Comparison of ENCODE assay signal across 13 mouse cellular contexts in the genomic region with DNA sequence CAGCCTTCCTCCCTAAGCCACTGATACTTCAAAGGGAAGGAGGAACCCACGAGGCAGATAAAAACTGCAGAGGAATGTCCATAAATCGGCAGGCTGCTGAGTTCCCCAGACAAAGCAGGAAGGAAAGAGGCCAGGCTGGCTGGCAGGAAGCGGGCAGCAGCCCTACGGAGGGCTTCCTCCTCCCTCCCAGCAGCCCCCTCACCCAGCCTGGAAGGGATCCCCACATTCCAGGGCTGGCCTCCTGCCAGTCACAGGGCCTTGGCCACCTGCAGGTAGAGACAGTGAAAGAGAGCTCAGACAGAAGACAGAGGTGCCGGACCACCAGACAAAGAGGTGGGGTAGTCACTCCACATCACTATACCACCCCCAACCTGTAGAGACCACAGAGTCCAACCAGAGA. TPM values are rescaled to one million over a fixed set of nuclear protein-coding genes. Genes with fewer than 3 reads are reported as not detected.
A peak's percentile ranks its signal among the peaks of the same experiment; 100 is the strongest.
DNase-seq lines count a peak whose midpoint lies in the region; ATAC-seq lines count a peak whose summit lies in the region.
"Had no signal": no experiment of that assay in that cellular context is flagged by ENCODE, and none has a peak within 500 bp of the region (broad histone marks: within the 10 kb centered on the region; RNA-seq: fewer than 3 reads in every experiment).

No protein-coding gene starts in this region.

- ATAC-seq in lung, embryonic 15.5 days (ENCODE audit: borderline replicate concordance, extremely low read depth, low FRiP score, low TSS enrichment): no peak
- no peak for ATAC-seq in hindbrain, embryonic 15.5 days (ENCODE audit: low FRiP score, low read depth)
- no peak for ATAC-seq in midbrain, embryonic 15.5 days (replicated peaks)

- no peaks in the 10 kb centered on the region for H3K36me3 ChIP-seq in lung, embryonic 15.5 days
- H3K36me3 ChIP-seq in hindbrain, embryonic 15.5 days: no peaks in the 10 kb centered on the region
- no peaks in the 10 kb centered on the region for H3K36me3 ChIP-seq in midbrain, embryonic 15.5 days (replicated peaks)
- H3K36me3 ChIP-seq: liver, embryonic 15.5 days had no signal

- peak; percentile 40 to 50 for DNase-seq in cerebellum, postnatal 14 days
- DNase-seq in cerebellum, postnatal 4 days (ENCODE audit: low spot score in 2 of 2): no peak
- DNase-seq in lung, postnatal 10 days: no peak
- no peak for DNase-seq in left cerebral cortex, postnatal 14 days (ENCODE audit: low spot score in 2 of 2)
- DNase-seq in urinary bladder, adult 18-20 months (ENCODE audit: low spot score in 2 of 2): no peak
- DNase-seq: kidney, adult 18-20 months; right cerebral cortex, postnatal 4 days had no signal

- WGBS in lung, embryonic 15.5 days: 34% methylated on average over 5 of the region's 5 CpGs
- WGBS in hindbrain, embryonic 15.5 days: 30% methylated on average over 5 of the region's 5 CpGs
- WGBS in midbrain, embryonic 15.5 days: 46% methylated on average over 5 of the region's 5 CpGs

- H3K9me3 ChIP-seq in lung, embryonic 15.5 days: no peaks in the 10 kb centered on the region
- no peaks in the 10 kb centered on the region for H3K9me3 ChIP-seq in hindbrain, embryonic 15.5 days
- no peaks in the 10 kb centered on the region for H3K9me3 ChIP-seq in midbrain, embryonic 15.5 days
- H3K9me3 ChIP-seq: embryonic facial prominence, embryonic 15.5 days; liver, embryonic 15.5 days had no signal

- H3K4me3 ChIP-seq in lung, embryonic 15.5 days: no peak overlapping the region
- H3K4me3 ChIP-seq in hindbrain, embryonic 15.5 days: no peak overlapping the region
- no peak overlapping the region for H3K4me3 ChIP-seq in midbrain, embryonic 15.5 days
- H3K4me3 ChIP-seq: embryonic facial prominence, embryonic 15.5 days; liver, embryonic 15.5 days; myocyte had no signal

- H3K4me2 ChIP-seq in lung, embryonic 15.5 days: no peak overlapping the region
- H3K4me2 ChIP-seq in hindbrain, embryonic 15.5 days: no peak overlapping the region
- H3K4me2 ChIP-seq in midbrain, embryonic 15.5 days: no peak overlapping the region
- H3K4me2 ChIP-seq: embryonic facial prominence, embryonic 15.5 days; liver, embryonic 15.5 days had no signal

- H3K27ac ChIP-seq in lung, embryonic 15.5 days: peak overlapping the region; percentile 55
- peak overlapping the region; percentile 56; the same call in 1 of the 2 replicates for H3K27ac ChIP-seq in hindbrain, embryonic 15.5 days (replicated peaks)
- H3K27ac ChIP-seq in midbrain, embryonic 15.5 days: 0 out of 2 replicates have a peak overlapping the region, but pooled peaks have one; percentile 6
- H3K27ac ChIP-seq: liver, embryonic 15.5 days had no signal

- peaks cover 39% of the 10 kb centered on the region for H3K4me1 ChIP-seq in lung, embryonic 15.5 days
- peaks cover 70% of the 10 kb centered on the region for H3K4me1 ChIP-seq in hindbrain, embryonic 15.5 days (replicated peaks)
- H3K4me1 ChIP-seq in midbrain, embryonic 15.5 days: peaks cover 47% of the 10 kb centered on the region

- no peaks in the 10 kb centered on the region for H3K27me3 ChIP-seq in lung, embryonic 15.5 days
- H3K27me3 ChIP-seq in hindbrain, embryonic 15.5 days: no peaks in the 10 kb centered on the region
- no peaks in the 10 kb centered on the region for H3K27me3 ChIP-seq in midbrain, embryonic 15.5 days (replicated peaks)
- H3K27me3 ChIP-seq: embryonic facial prominence, embryonic 15.5 days; liver, embryonic 15.5 days had no signal

- intact Hi-C loops in left cerebral cortex, postnatal 14 days (cut with DNase I): no loop called here

- H3K9ac ChIP-seq in lung, embryonic 15.5 days: no peak overlapping the region
- no peak overlapping the region for H3K9ac ChIP-seq in hindbrain, embryonic 15.5 days
- no peak overlapping the region for H3K9ac ChIP-seq in midbrain, embryonic 15.5 days
- H3K9ac ChIP-seq: embryonic facial prominence, embryonic 15.5 days; liver, embryonic 15.5 days had no signal

RNA-seq across cellular contexts. Expression of gene Ccnk, which starts 32.7 kb away (rescaled TPM):
- polyA plus RNA-seq in lung, embryonic 15.5 days (2015; fragmentation: Nextera tagmentation; extraction: Ambion mirVana): 3.0 and 3.3 TPM in 2 replicates
- 2.8 and 3.1 TPM in 2 replicates for polyA plus RNA-seq in hindbrain, embryonic 15.5 days (2015; fragmentation: Nextera tagmentation; extraction: Ambion mirVana)
- 2.4 and 3.7 TPM in 2 replicates for polyA plus RNA-seq in midbrain, embryonic 15.5 days (2015; fragmentation: Nextera tagmentation; extraction: Ambion mirVana)
- total RNA-seq in left cerebral cortex, postnatal 14 days (2021): 10 to 100 TPM; 32.4 TPM

RNA-seq across cellular contexts. Expression of gene Setd3, which starts 33.0 kb away (rescaled TPM):
- 84.3 and 87.2 TPM in 2 replicates for polyA plus RNA-seq in lung, embryonic 15.5 days (2015; fragmentation: Nextera tagmentation; extraction: Ambion mirVana)
- 95.6 and 95.9 TPM in 2 replicates for polyA plus RNA-seq in hindbrain, embryonic 15.5 days (2015; fragmentation: Nextera tagmentation; extraction: Ambion mirVana)
- 88.0 and 95.0 TPM in 2 replicates for polyA plus RNA-seq in midbrain, embryonic 15.5 days (2015; fragmentation: Nextera tagmentation; extraction: Ambion mirVana)
- 100 to 1,000 TPM; 123 to 127 TPM for total RNA-seq in left cerebral cortex, postnatal 14 days (2021)

Comparison
In these comparisons a context has a peak if more than half of its experiments do, and no peak if none do; other contexts are left out.
1. DNase-seq: peak in cerebellum, postnatal 14 days (2 of 2); none in cerebellum, postnatal 4 days (0 of 2), lung, postnatal 10 days (single experiment), left cerebral cortex, postnatal 14 days (0 of 2) and urinary bladder, adult 18-20 months (0 of 2).
2. H3K27ac ChIP-seq: peak in every context shown above with its lines; median percentile 56 in hindbrain, embryonic 15.5 days; 55 in lung, embryonic 15.5 days; 6 in midbrain, embryonic 15.5 days.